ENCODE assay signal across 8 mouse cellular contexts in genomic region chr5:45493191-45494092, GRCm38 (mm10). TPM values are rescaled to one million over a fixed set of nuclear protein-coding genes. Genes with fewer than 3 reads are reported as not detected.
DNase-seq lines count a peak whose midpoint lies in the region; ATAC-seq and TF ChIP-seq lines count a peak whose summit lies in the region.

Gene Lap3, plus strand, starts transcription at chr5:45493374.

- TF ChIP-seq POLR2A in ES-Bruce4 (IDR thresholded peaks at IDR 0.05; ENCODE audit: insufficient read depth, low read length): no peak

- no peak for TF ChIP-seq EP300 in ES-Bruce4 (IDR thresholded peaks at IDR 0.05; ENCODE audit: insufficient read depth, low read depth, low read length)

- H3K27me3 ChIP-seq in ES-Bruce4 (ENCODE audit: control insufficient read depth, insufficient read depth, low read length, poor library complexity, severe bottlenecking): no peaks in the 10 kb centered on the region
- H3K27me3 ChIP-seq in forebrain, embryonic 14.5 days (replicated peaks; ENCODE audit: control insufficient read depth, insufficient read depth, low read length): no peaks in the 10 kb centered on the region
- H3K27me3 ChIP-seq in neural tube, embryonic 15.5 days (replicated peaks): no peaks in the 10 kb centered on the region

- TF ChIP-seq CTCF in ES-Bruce4 (IDR thresholded peaks at IDR 0.05; ENCODE audit: low read depth, low read length): no peak

- H3K4me3 ChIP-seq in ES-Bruce4 (ENCODE audit: low read depth, low read length): peak within 1 kb of the TSS; percentile 94
- H3K4me3 ChIP-seq in forebrain, embryonic 14.5 days (ENCODE audit: low read depth, low read length): peak within 1 kb of the TSS; percentile 64
- peak within 1 kb of the TSS; percentile 76 for H3K4me3 ChIP-seq in neural tube, embryonic 15.5 days (replicated peaks)

- peaks cover 21% of the 10 kb centered on the region for H3K36me3 ChIP-seq in ES-Bruce4 (ENCODE audit: control insufficient read depth, insufficient read depth, low read length, poor library complexity, severe bottlenecking)
- peaks cover 2% of the 10 kb centered on the region; the same call in 1 of the 2 replicates for H3K36me3 ChIP-seq in forebrain, embryonic 14.5 days (ENCODE audit: control insufficient read depth, insufficient read depth, low read length)
- H3K36me3 ChIP-seq in neural tube, embryonic 15.5 days: peaks cover 12% of the 10 kb centered on the region; the same call in 1 of the 2 replicates

- ATAC-seq in cerebellum, adult (ENCODE audit: insufficient number of reproducible peaks, low FRiP score, low TSS enrichment): peak; percentile 92
- ATAC-seq in forebrain, embryonic 14.5 days: peak; percentile 96
- peak; percentile 97 for ATAC-seq in neural tube, embryonic 15.5 days (ENCODE audit: low FRiP score)

- DNase-seq in forebrain, embryonic 14.5 days (ENCODE audit: low spot score): peak; percentile 96
- peak; percentile 100 for DNase-seq in heart, postnatal 14 days
- peak; percentile 98 for DNase-seq in layer of hippocampus, adult 11-12 months (ENCODE audit: low spot score)
- peak; percentile 99 for DNase-seq in lung, adult 18-20 months
- DNase-seq in testis, postnatal 14 days (ENCODE audit: low spot score): peak; percentile 99

- peaks cover 7% of the 10 kb centered on the region for H3K4me1 ChIP-seq in ES-Bruce4 (ENCODE audit: control insufficient read depth, insufficient read depth, low read length)
- H3K4me1 ChIP-seq in forebrain, embryonic 14.5 days (ENCODE audit: control insufficient read depth, insufficient read depth, low read length): peaks cover 2% of the 10 kb centered on the region; the same call in 1 of the 2 replicates
- H3K4me1 ChIP-seq in neural tube, embryonic 15.5 days: peaks cover 14% of the 10 kb centered on the region

- H3K9me3 ChIP-seq in ES-Bruce4 (replicated peaks; ENCODE audit: control insufficient read depth, insufficient read depth, low read length, poor library complexity, severe bottlenecking): no peaks in the 10 kb centered on the region
- no peaks in the 10 kb centered on the region for H3K9me3 ChIP-seq in forebrain, embryonic 14.5 days (replicated peaks; ENCODE audit: control insufficient read depth, low read length)
- H3K9me3 ChIP-seq in neural tube, embryonic 15.5 days (replicated peaks): no peaks in the 10 kb centered on the region

- peak within 1 kb of the TSS; percentile 73 for H3K4me2 ChIP-seq in forebrain, embryonic 14.5 days (ENCODE audit: low read length)
- H3K4me2 ChIP-seq in neural tube, embryonic 15.5 days: peak within 1 kb of the TSS; percentile 85

- intact Hi-C loops in heart, postnatal 14 days (cut with DNase I): loop anchor here (2.0 kb wide), 2 partner anchors 23 to 43 kb away; partner anchors contain the start of gene Qdpr

- H3K9ac ChIP-seq in ES-Bruce4 (ENCODE audit: low read depth, poor library complexity, severe bottlenecking): peak within 1 kb of the TSS; percentile 89
- H3K9ac ChIP-seq in forebrain, embryonic 14.5 days (ENCODE audit: low read length): peak within 1 kb of the TSS; percentile 74
- peak within 1 kb of the TSS; percentile 76 for H3K9ac ChIP-seq in neural tube, embryonic 15.5 days (replicated peaks)

- under 1% methylated on average over 78 of the region's 78 CpGs for WGBS in forebrain, embryonic 14.5 days
- WGBS in neural tube, embryonic 15.5 days: under 1% methylated on average over 78 of the region's 78 CpGs

- H3K27ac ChIP-seq in ES-Bruce4 (ENCODE audit: insufficient read depth, low read length): peak within 1 kb of the TSS; percentile 97; the same call in 1 of the 2 replicates
- no peak within 1 kb of the TSS for H3K27ac ChIP-seq in forebrain, embryonic 14.5 days (ENCODE audit: low read depth, low read length)
- H3K27ac ChIP-seq in neural tube, embryonic 15.5 days (replicated peaks): peak within 1 kb of the TSS; percentile 65

RNA-seq across cellular contexts. Expression of gene Lap3, which starts in this region (rescaled TPM):
- 190 and 201 TPM in 2 replicates for polyA plus RNA-seq in ES-Bruce4 (2011; ENCODE audit: insufficient read depth, insufficient read length, low read depth, missing spikeins)
- polyA plus RNA-seq in forebrain, embryonic 14.5 days (2014; fragmentation: Nextera tagmentation; extraction: Ambion mirVana): 43.6 and 44.6 TPM in 2 replicates
- total RNA-seq in heart, postnatal 14 days (2021): 10 to 100 TPM; 68.9 to 75.3 TPM
- polyA plus RNA-seq in neural tube, embryonic 15.5 days (2015; fragmentation: Nextera tagmentation; extraction: Ambion mirVana): 33.5 and 43.9 TPM in 2 replicates
